Mouse (Mus musculus): ENCODE measurements around the gene Pinlyp.

DNA sequence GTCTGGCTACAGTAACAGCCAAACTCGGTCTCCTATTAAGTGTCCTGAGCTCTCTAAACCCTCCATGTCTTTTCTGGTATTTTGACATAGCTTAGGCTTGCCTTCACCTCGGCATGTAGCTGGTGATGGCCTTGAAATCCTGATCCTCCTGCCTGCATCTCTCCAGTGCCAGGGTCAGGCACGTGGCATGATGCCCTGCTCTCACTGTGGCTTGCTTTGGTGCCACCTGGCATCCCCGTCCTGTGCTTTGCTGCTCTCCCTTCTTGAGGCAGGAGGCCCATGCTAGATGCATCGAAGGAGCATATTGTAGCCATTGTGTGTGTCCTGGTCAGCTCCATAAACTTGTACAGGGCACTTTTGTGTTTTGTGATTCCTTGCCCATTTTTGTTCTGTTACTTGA lies 8.3 kb downstream of the Pinlyp start:
- TF ChIP-seq CTCF (conservative IDR thresholded peaks at IDR 0.05; ENCODE audit: insufficient read depth, insufficient read length, low read depth, low read length) (no peak), POLR2A (IDR thresholded peaks at IDR 0.05; ENCODE audit: low read depth, low read length) (no peak)

All from kidney, adult 2 months (tissue).